Mouse (Mus musculus) limb, embryonic 14.5 days (tissue): ENCODE data around the gene Arhgap10. TPM values are rescaled to one million over a fixed set of nuclear protein-coding genes. Genes with fewer than 3 reads are reported as not detected.

Experiments
- ATAC-seq: fragments of 200-750 bp; cut with Nextera tagmentation; 2 replicates; pipeline ENCODE4 v1.8.0; 2017; ENCODE audit warnings: low read depth, moderate number of reproducible peaks, moderate TSS enrichment; ENCODE audit not compliant: low FRiP score
- DNase-seq: peaks from one replicate; pipeline ENCODE4 v3.0.0-alpha.2; 2015; ENCODE audit warnings: low spot score
- H3K27ac ChIP-seq: fragments of 300-500 bp; sonication (generic); replicated peaks from 2 replicates; pipeline ENCODE4 v1.5.1; 2014; ENCODE audit warnings: low read depth, mild to moderate bottlenecking, low read length, moderate library complexity, mixed read lengths
- H3K27me3 ChIP-seq: fragments of 300-500 bp; sonication (generic); 2 replicates; pipeline ENCODE4 v1.6.1; 2014; ENCODE audit warnings: low read length, mixed read lengths; ENCODE audit not compliant: control insufficient read depth, insufficient read depth
- H3K36me3 ChIP-seq: fragments of 300-500 bp; sonication (generic); 2 replicates; pipeline ENCODE4 v1.6.1; 2014; ENCODE audit warnings: mild to moderate bottlenecking, low read length, moderate library complexity, mixed read lengths; ENCODE audit not compliant: control insufficient read depth, insufficient read depth
- H3K4me1 ChIP-seq: fragments of 300-500 bp; sonication (generic); 2 replicates; pipeline ENCODE4 v1.6.1; 2014; ENCODE audit warnings: antibody characterized with exemption, low read length, mixed read lengths; ENCODE audit not compliant: control insufficient read depth, insufficient read depth
- H3K4me2 ChIP-seq: fragments of 300-500 bp; sonication (generic); replicated peaks from 2 replicates; pipeline ENCODE4 v1.6.1; 2014; ENCODE audit warnings: low read depth, mild to moderate bottlenecking, low read length, moderate library complexity; ENCODE audit not compliant: severe bottlenecking
- H3K4me3 ChIP-seq: fragments of 300-500 bp; sonication (generic); replicated peaks from 2 replicates; pipeline ENCODE4 v1.5.1; 2014; ENCODE audit warnings: low read length
- H3K9ac ChIP-seq: fragments of 300-500 bp; sonication (generic); 2 replicates; pipeline ENCODE4 v1.6.1; 2014; ENCODE audit warnings: mild to moderate bottlenecking, low read depth, low read length, moderate library complexity; ENCODE audit not compliant: severe bottlenecking
- H3K9me3 ChIP-seq: fragments of 300-500 bp; sonication (generic); 2 replicates; pipeline ENCODE4 v1.6.1; 2016; ENCODE audit warnings: low read length; ENCODE audit not compliant: control insufficient read depth
- POLR2A ChIP-seq: fragments of 200-500 bp; IDR thresholded peaks from 2 replicates; pipeline ENCODE4 v1.8.0; 2012; ENCODE audit warnings: inconsistent platforms, mild to moderate bottlenecking, moderate library complexity, borderline replicate concordance; ENCODE audit not compliant: insufficient read depth, insufficient read length; ENCODE audit errors: extremely low read depth
- WGBS: fragments of 180-500 bp; shearing (Covaris S2); extraction: QIAGEN DNeasy Blood & Tissue Kit; methylation state at CpG from one replicate; pipeline ENCODE4 v1.1.7; 2014; 5-methylcytosine and 5-hydroxymethylcytosine counted together
- polyA plus RNA-seq, 2 experiments: library from polyadenylated mRNA; depleted of rRNA in 1 of 2; stranded (reverse) in 1 of 2; unstranded in 1 of 2; fragments of >200 nt; fragmentation: Nextera tagmentation in 1 of 2; extraction: Ambion mirVana in 1 of 2; gene quantifications; 2 replicates each; pipeline versions ENCODE4 v1.2.1 to v1.2.3; 2012 to 2014

Gene Arhgap10
- polyA plus RNA-seq, 2 experiments = 25.1 to 29.3 TPM

- no peaks in the 10 kb centered on the region for H3K36me3 ChIP-seq
- no peaks in the 10 kb centered on the region for H3K27me3 ChIP-seq
- H3K4me2 ChIP-seq = no peak overlapping the region
- no peak for TF ChIP-seq POLR2A
- no peak overlapping the region for H3K27ac ChIP-seq
- DNase-seq = no peak
- whole genome bisulfite sequencing = 86% methylated on average over 2 of the region's 2 CpGs
- no peaks in the 10 kb centered on the region for H3K9me3 ChIP-seq
- H3K4me1 ChIP-seq = no peaks in the 10 kb centered on the region
- no peak overlapping the region for H3K4me3 ChIP-seq
- ATAC-seq = no peak
- no peak overlapping the region for H3K9ac ChIP-seq
Measured at GRCm38 (mm10) chr8:77497442-77497841, 20.3 kb downstream of the Arhgap10 start.

GRCm38 (mm10) chr8:77496253-77496652 is 21.5 kb downstream of the Arhgap10 start:
- H3K4me1 ChIP-seq = peaks cover 3% of the 10 kb centered on the region; the same call in 1 of the 2 replicates
- H3K4me2 ChIP-seq = no peak overlapping the region
- H3K9me3 ChIP-seq = no peaks in the 10 kb centered on the region
- no peak for TF ChIP-seq POLR2A
- 85% methylated on average over 1 of the region's 1 CpGs for WGBS
- no peak for DNase-seq
- H3K9ac ChIP-seq = no peak overlapping the region
- no peak overlapping the region for H3K27ac ChIP-seq
- ATAC-seq = no peak
- H3K27me3 ChIP-seq = no peaks in the 10 kb centered on the region
- no peak overlapping the region for H3K4me3 ChIP-seq
- no peaks in the 10 kb centered on the region for H3K36me3 ChIP-seq

- H3K27ac ChIP-seq = no peak overlapping the region
- 64% methylated on average over 10 of the region's 10 CpGs for WGBS
Measured at GRCm38 (mm10) chr8:77494376-77495328, 23.1 kb downstream of the Arhgap10 start.

GRCm38 (mm10) chr8:77492356-77493058 is 25.2 kb downstream of the Arhgap10 start:
- WGBS = 76% methylated on average over 5 of the region's 5 CpGs
- H3K4me2 ChIP-seq = no peak overlapping the region
- H3K4me1 ChIP-seq = peaks cover 30% of the 10 kb centered on the region
- DNase-seq (peak; percentile 23), ATAC-seq (no peak)
- H3K27me3 ChIP-seq = no peaks in the 10 kb centered on the region
- H3K27ac ChIP-seq = no peak overlapping the region
- H3K4me3 ChIP-seq = no peak overlapping the region
- TF ChIP-seq POLR2A = no peak
- H3K9me3 ChIP-seq = no peaks in the 10 kb centered on the region
- no peak overlapping the region for H3K9ac ChIP-seq
- no peaks in the 10 kb centered on the region for H3K36me3 ChIP-seq

More at GRCm38 (mm10) chr8:77494376-77495328, 23.1 kb downstream of the Arhgap10 start:
- no peak for TF ChIP-seq POLR2A
- no peaks in the 10 kb centered on the region for H3K27me3 ChIP-seq
- no peak for ATAC-seq
- peak; percentile 40 for DNase-seq
- H3K4me1 ChIP-seq = peaks cover 14% of the 10 kb centered on the region
- no peak overlapping the region for H3K9ac ChIP-seq
- no peak overlapping the region for H3K4me2 ChIP-seq
- H3K36me3 ChIP-seq = no peaks in the 10 kb centered on the region
- no peak overlapping the region for H3K4me3 ChIP-seq
- no peaks in the 10 kb centered on the region for H3K9me3 ChIP-seq

GRCm38 (mm10) chr8:77491231-77491923 is 26.4 kb downstream of the Arhgap10 start:
- WGBS = 90% methylated on average over 10 of the region's 10 CpGs
- no peaks in the 10 kb centered on the region for H3K36me3 ChIP-seq
- no peaks in the 10 kb centered on the region for H3K9me3 ChIP-seq
- H3K4me2 ChIP-seq = no peak overlapping the region
- ATAC-seq (no peak), DNase-seq (no peak)
- no peak overlapping the region for H3K9ac ChIP-seq
- H3K4me1 ChIP-seq = peaks cover 34% of the 10 kb centered on the region
- no peak overlapping the region for H3K27ac ChIP-seq
- no peak overlapping the region for H3K4me3 ChIP-seq
- TF ChIP-seq POLR2A = no peak
- H3K27me3 ChIP-seq = no peaks in the 10 kb centered on the region
